Mouse (Mus musculus): Measurements from ENCODE around the gene Golph3l.

DNA sequence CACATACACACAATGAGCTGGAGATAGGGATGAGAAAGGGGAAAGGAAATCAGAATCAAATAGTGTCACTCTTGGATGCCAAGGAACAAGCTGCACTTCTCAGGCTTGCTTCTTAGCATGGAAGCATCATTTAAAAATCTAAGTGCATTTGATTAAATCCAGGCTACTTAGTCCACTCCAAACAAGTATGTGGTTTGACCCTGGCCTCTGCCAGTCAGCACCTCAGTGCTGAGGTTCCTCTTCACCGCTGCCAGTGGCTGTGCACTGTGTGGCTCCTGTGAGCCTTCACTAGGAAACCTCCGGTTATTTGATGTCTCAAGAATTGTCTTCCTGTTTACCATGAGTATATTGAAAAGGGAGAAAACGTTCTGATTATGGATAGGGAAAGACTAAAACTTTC lies 42.1 kb downstream of the Golph3l start:
- TF ChIP-seq CTCF (IDR thresholded peaks at IDR 0.05; ENCODE audit: borderline replicate concordance, insufficient read depth, low read length), result no peak
- TF ChIP-seq POLR2A (IDR thresholded peaks at IDR 0.05; ENCODE audit: low read depth, low read length), result no peak
